In genomic region chr12:83643116-83643515, GRCm38 (mm10) we compare ENCODE assay signal across 27 mouse cellular contexts.
"Had no signal": no experiment of that assay in that cellular context is flagged by ENCODE, and none has a peak within 500 bp of the region (broad histone marks: within the 10 kb centered on the region; RNA-seq: fewer than 3 reads in every experiment).

No protein-coding gene starts in this region.

- H3K9ac ChIP-seq: heart, embryonic 12.5 days; hindbrain, embryonic 12.5 days; hindbrain, embryonic 14.5 days; intestine, embryonic 15.5 days; limb, embryonic 12.5 days; liver, embryonic 13.5 days; liver, embryonic 15.5 days had no signal

- DNase-seq: gastrocnemius, adult 2 months; gastrocnemius, postnatal 10 days; gastrocnemius, postnatal 25 days; heart, adult 18-20 months; heart, postnatal 10 days; heart, postnatal 4 days; kidney, adult 18-20 months; kidney, adult 8-10 months; kidney, postnatal 10 days; kidney, postnatal 25 days; kidney, postnatal 4 days; liver; liver, embryonic 13.5 days had no signal

- H3K4me3 ChIP-seq: gastrocnemius, adult 2 months; heart, embryonic 10.5 days; heart, embryonic 12.5 days; hindbrain, embryonic 10.5 days; hindbrain, embryonic 12.5 days; intestine, embryonic 15.5 days; layer of hippocampus, adult 2 months; left cerebral cortex, adult 2 months; limb, embryonic 10.5 days; limb, embryonic 12.5 days; liver, embryonic 13.5 days; liver, embryonic 15.5 days had no signal

- ATAC-seq: hindbrain, embryonic 16.5 days; inflammation-experienced regulatory T-cells, adult 6 months; intestine, embryonic 15.5 days; intestine, postnatal 0 days had no signal

- H3K27ac ChIP-seq: gastrocnemius, adult 2 months; heart, embryonic 10.5 days; hindbrain, embryonic 10.5 days; hindbrain, embryonic 12.5 days; hindbrain, embryonic 14.5 days; intestine, embryonic 15.5 days; layer of hippocampus, adult 2 months; left cerebral cortex, adult 2 months; limb, embryonic 10.5 days; limb, embryonic 12.5 days; liver, embryonic 13.5 days; liver, embryonic 15.5 days had no signal

- H3K27me3 ChIP-seq: heart, embryonic 12.5 days; hindbrain, embryonic 12.5 days; intestine, embryonic 15.5 days; limb, embryonic 12.5 days; liver, embryonic 13.5 days; liver, embryonic 15.5 days had no signal

- H3K9me3 ChIP-seq: heart, embryonic 10.5 days; heart, embryonic 12.5 days; hindbrain, embryonic 10.5 days; hindbrain, embryonic 12.5 days; intestine, embryonic 15.5 days; limb, embryonic 10.5 days; limb, embryonic 12.5 days; liver, embryonic 13.5 days; liver, embryonic 15.5 days had no signal

- H3K4me1 ChIP-seq: heart, embryonic 10.5 days; heart, embryonic 12.5 days; hindbrain, embryonic 10.5 days; hindbrain, embryonic 12.5 days; intestine, embryonic 15.5 days; limb, embryonic 10.5 days; limb, embryonic 12.5 days; liver, embryonic 15.5 days had no signal
